Mouse (Mus musculus) adrenal gland, postnatal 0 days (tissue): Measurements from ENCODE around the gene Grxcr1. TPM values are rescaled to one million over a fixed set of nuclear protein-coding genes. Genes with fewer than 3 reads are reported as not detected.

Source experiments
- polyA plus RNA-seq: library from polyadenylated mRNA; unstranded; fragments of >200 nt; fragmentation: Nextera tagmentation; extraction: Ambion mirVana; gene quantifications from 2 replicates; pipeline ENCODE4 v1.2.1, GENCODE M21; 2015

Gene Grxcr1
- polyA plus RNA-seq: not detected in 2 replicates

GRCm38 (mm10) chr5:68031744-68032143 is at the start of gene Grxcr1:
Grxcr1 (plus strand) TSS chr5:68031835.

Other genes starting within 250 kb of the Grxcr1 start
- 12.9 and 13.4 TPM in 2 replicates for gene Atp8a1, start 184.4 kb upstream of the Grxcr1 start, polyA plus RNA-seq
- gene Gm5108, start 90.2 kb upstream of the Grxcr1 start, polyA plus RNA-seq: not detected in 2 replicates
- gene Gm21905, start 85.4 kb upstream of the Grxcr1 start, polyA plus RNA-seq: not detected in 2 replicates